Mouse (Mus musculus) liver, adult 2 months (tissue): Measurements from ENCODE around the gene Cyp4f15. TPM values are rescaled to one million over a fixed set of nuclear protein-coding genes. Genes with fewer than 3 reads are reported as not detected.
A peak's percentile ranks its signal among the peaks of the same experiment; 100 is the strongest.

Experiments used
- DNase-seq: peaks from one replicate; pipeline ENCODE4 v3.0.0-alpha.2; 2011; ENCODE audit warnings: low read depth, low spot score; ENCODE audit errors: extremely low read depth
- H3K27ac ChIP-seq: fragments of 200-500 bp; replicated peaks from 2 replicates; pipeline ENCODE4 v1.5.1; 2012; ENCODE audit warnings: low read depth, mild to moderate bottlenecking, control low read depth, inconsistent platforms, low read length; ENCODE audit not compliant: insufficient read depth
- H3K27me3 ChIP-seq: fragments of 200-500 bp; 2 replicates; pipeline ENCODE4 v1.6.1; 2012; ENCODE audit warnings: mild to moderate bottlenecking, moderate library complexity, low read length, inconsistent platforms; ENCODE audit not compliant: control insufficient read depth, insufficient read depth
- H3K36me3 ChIP-seq: fragments of 200-500 bp; 2 replicates; pipeline ENCODE4 v1.6.1; 2012; ENCODE audit warnings: low read length, inconsistent platforms; ENCODE audit not compliant: control insufficient read depth, insufficient read depth
- H3K4me1 ChIP-seq: fragments of 200-500 bp; 2 replicates; pipeline ENCODE4 v1.6.1; 2011; ENCODE audit warnings: low read length; ENCODE audit not compliant: control insufficient read depth, insufficient read depth
- H3K4me3 ChIP-seq: fragments of 200-500 bp; 2 replicates; pipeline ENCODE4 v1.5.1; 2011; ENCODE audit warnings: low read depth, mild to moderate bottlenecking, control low read depth, low read length, moderate library complexity; ENCODE audit not compliant: insufficient read depth
- H3K79me2 ChIP-seq: fragments of 200-500 bp; 2 replicates; pipeline ENCODE4 v1.6.1; 2012; ENCODE audit warnings: inconsistent platforms, mild to moderate bottlenecking, low read length, moderate library complexity; ENCODE audit not compliant: control insufficient read depth, insufficient read depth
- H3K9ac ChIP-seq: fragments of 200-500 bp; 2 replicates; pipeline ENCODE4 v1.6.1; 2012; ENCODE audit warnings: low read depth, mild to moderate bottlenecking, control low read depth, inconsistent platforms, low read length
- CTCF ChIP-seq: fragments of 200-500 bp; IDR thresholded peaks from 2 replicates; pipeline ENCODE4 v1.5.1; 2011; ENCODE audit warnings: low read depth, low read length, control low read depth
- POLR2A ChIP-seq: fragments of 200-500 bp; IDR thresholded peaks from 2 replicates; pipeline ENCODE4 v1.6.1; 2011; ENCODE audit warnings: low read length, control low read depth; ENCODE audit not compliant: insufficient read depth; ENCODE audit errors: extremely low read depth
- WGBS: fragments of 180-500 bp; shearing (Covaris S2); methylation state at CpG from one replicate; pipeline ENCODE4 v1.1.7; 2018; 5-methylcytosine and 5-hydroxymethylcytosine counted together
- polyA plus RNA-seq: library from polyadenylated mRNA; depleted of rRNA; stranded (reverse); fragments of >200 nt; gene quantifications from 2 replicates; pipeline ENCODE4 v1.2.3, GENCODE M21; 2012
- total RNA-seq: library from RNA; depleted of rRNA; stranded (reverse); fragments of >200 nt; gene quantifications from 2 replicates; pipeline ENCODE4 v1.2.3, GENCODE M21; 2014

The Cyp4f15 gene
- total and polyA plus RNA-seq, 2 experiments: 161 to 202 TPM

- Histone ChIP-seq H3K79me2 (no peaks in the 10 kb centered on the region), H3K9ac (no peak overlapping the region), H3K27ac (no peak overlapping the region), H3K4me1 (no peaks in the 10 kb centered on the region), H3K27me3 (no peaks in the 10 kb centered on the region), H3K36me3 (no peaks in the 10 kb centered on the region), H3K4me3 (no peak overlapping the region)
- no peak for DNase-seq
- 79% methylated on average over 1 of the region's 1 CpGs for WGBS
- TF ChIP-seq CTCF: no peak
- TF ChIP-seq POLR2A: no peak
Measured at GRCm38 (mm10) chr17:32658246-32658645, 27.2 kb upstream of the Cyp4f15 start.

- WGBS: 41% methylated on average over 2 of the region's 2 CpGs
- H3K9ac ChIP-seq: no peak within 1 kb of the TSS
- no peak within 1 kb of the TSS for H3K27ac ChIP-seq
Measured at GRCm38 (mm10) chr17:32658712-32659111, 26.7 kb upstream of the Cyp4f15 start, which contains the start of gene Cyp4f40. TSS of gene Cyp4f40 (plus strand) at chr17:32658900.

GRCm38 (mm10) chr17:32673976-32674375 lies 11.5 kb upstream of the Cyp4f15 start:
- 63% methylated on average over 7 of the region's 7 CpGs for WGBS
- H3K27ac ChIP-seq: no peak overlapping the region
- H3K27me3 ChIP-seq: no peaks in the 10 kb centered on the region
- DNase-seq: no peak
- H3K4me3 ChIP-seq: no peak overlapping the region
- TF ChIP-seq POLR2A (no peak), CTCF (no peak)
- H3K4me1 ChIP-seq: no peaks in the 10 kb centered on the region
- no peak overlapping the region for H3K9ac ChIP-seq
- H3K79me2 ChIP-seq: no peaks in the 10 kb centered on the region
- no peaks in the 10 kb centered on the region for H3K36me3 ChIP-seq

More at GRCm38 (mm10) chr17:32658712-32659111, 26.7 kb upstream of the Cyp4f15 start, which contains the start of gene Cyp4f40:
- peak; percentile 48 for DNase-seq
- Histone ChIP-seq H3K27me3 (no peaks in the 10 kb centered on the region), H3K4me1 (no peaks in the 10 kb centered on the region), H3K79me2 (no peaks in the 10 kb centered on the region), H3K4me3 (no peak within 1 kb of the TSS), H3K36me3 (no peaks in the 10 kb centered on the region)
- TF ChIP-seq POLR2A (no peak), CTCF (no peak)

GRCm38 (mm10) chr17:32676040-32676635 lies 9.3 kb upstream of the Cyp4f15 start:
- Histone ChIP-seq H3K27ac (no peak overlapping the region), H3K79me2 (no peaks in the 10 kb centered on the region), H3K4me3 (no peak overlapping the region), H3K4me1 (no peaks in the 10 kb centered on the region), H3K27me3 (no peaks in the 10 kb centered on the region), H3K36me3 (no peaks in the 10 kb centered on the region), H3K9ac (no peak overlapping the region)
- no peak for DNase-seq
- 53% methylated on average over 21 of the region's 21 CpGs for WGBS
- no peak for TF ChIP-seq CTCF
- TF ChIP-seq POLR2A: no peak

GRCm38 (mm10) chr17:32680404-32680803 lies 5.0 kb upstream of the Cyp4f15 start:
- Histone ChIP-seq H3K27ac (no peak overlapping the region), H3K4me1 (peaks cover 3% of the 10 kb centered on the region), H3K27me3 (no peaks in the 10 kb centered on the region), H3K9ac (no peak overlapping the region), H3K79me2 (no peaks in the 10 kb centered on the region), H3K4me3 (no peak overlapping the region), H3K36me3 (no peaks in the 10 kb centered on the region)
- 7% methylated on average over 2 of the region's 2 CpGs for WGBS
- peak; percentile 65 for DNase-seq
- TF ChIP-seq POLR2A (no peak), CTCF (peak; percentile 50)

- H3K27ac ChIP-seq: peak overlapping the region; percentile 79
- peak overlapping the region; percentile 58 for H3K4me3 ChIP-seq
- H3K27me3 ChIP-seq: no peaks in the 10 kb centered on the region
- TF ChIP-seq CTCF (no peak), POLR2A (no peak)
- peaks cover 17% of the 10 kb centered on the region for H3K4me1 ChIP-seq
- WGBS: 30% methylated on average over 5 of the region's 5 CpGs
- H3K79me2 ChIP-seq: 0 out of 2 replicates have a peak, but pooled peaks cover 4% of the 10 kb centered on the region
- H3K36me3 ChIP-seq: peaks cover 3% of the 10 kb centered on the region; the same call in 1 of the 2 replicates
- peak overlapping the region; percentile 65 for H3K9ac ChIP-seq
- peak; percentile 86 for DNase-seq
Measured at GRCm38 (mm10) chr17:32686722-32687121, 1.3 kb downstream of the Cyp4f15 start.
